Mouse (Mus musculus) kidney, adult 2 months (tissue): ENCODE measurements around the gene Arhgef16. TPM values are rescaled to one million over a fixed set of nuclear protein-coding genes. Genes with fewer than 3 reads are reported as not detected.

Source experiments
- DNase-seq: peaks from one replicate; pipeline ENCODE4 v3.0.0; 2021
- H3K27ac ChIP-seq: fragments of 200-500 bp; 2 replicates; pipeline ENCODE4 v1.5.1; 2012; ENCODE audit warnings: low read depth, low read length, control low read depth, inconsistent platforms; ENCODE audit not compliant: insufficient read depth
- H3K27me3 ChIP-seq: fragments of 200-500 bp; replicated peaks from 2 replicates; pipeline ENCODE4 v1.6.1; 2012; ENCODE audit warnings: mild to moderate bottlenecking, moderate library complexity, low read length, inconsistent platforms; ENCODE audit not compliant: control insufficient read depth, insufficient read depth
- H3K36me3 ChIP-seq: fragments of 200-500 bp; 2 replicates; pipeline ENCODE4 v1.6.1; 2012; ENCODE audit warnings: mild to moderate bottlenecking, moderate library complexity, low read length, inconsistent platforms; ENCODE audit not compliant: control insufficient read depth, insufficient read depth
- H3K4me1 ChIP-seq: fragments of 200-500 bp; 2 replicates; pipeline ENCODE4 v1.6.1; 2011; ENCODE audit warnings: low read length; ENCODE audit not compliant: control insufficient read depth, insufficient read depth
- H3K4me3 ChIP-seq: fragments of 200-500 bp; 2 replicates; pipeline ENCODE4 v1.5.1; 2011; ENCODE audit warnings: mild to moderate bottlenecking, low read depth, low read length, control low read depth; ENCODE audit not compliant: insufficient read depth
- CTCF ChIP-seq: fragments of 200-500 bp; conservative IDR thresholded peaks from 2 replicates; pipeline ENCODE4 v1.5.1; 2011; ENCODE audit warnings: low read depth, mild to moderate bottlenecking, control low read depth, low read length, moderate library complexity, mixed read lengths; ENCODE audit not compliant: insufficient read depth, insufficient read length
- POLR2A ChIP-seq: fragments of 200-500 bp; IDR thresholded peaks from one replicate; pipeline ENCODE4 v1.6.1; 2011; ENCODE audit warnings: low read depth, low read length, control low read depth
- WGBS: fragments of 180-500 bp; shearing (Covaris S2); methylation state at CpG from one replicate; pipeline ENCODE4 v1.1.7; 2018; 5-methylcytosine and 5-hydroxymethylcytosine counted together
- polyA plus RNA-seq: library from polyadenylated mRNA; depleted of rRNA; stranded (reverse); fragments of >200 nt; gene quantifications from 2 replicates; pipeline ENCODE4 v1.2.3, GENCODE M21; 2012; rRNA removed

Gene Arhgef16
- polyA plus RNA-seq, 1 experiment, result 58.6 TPM

DNA sequence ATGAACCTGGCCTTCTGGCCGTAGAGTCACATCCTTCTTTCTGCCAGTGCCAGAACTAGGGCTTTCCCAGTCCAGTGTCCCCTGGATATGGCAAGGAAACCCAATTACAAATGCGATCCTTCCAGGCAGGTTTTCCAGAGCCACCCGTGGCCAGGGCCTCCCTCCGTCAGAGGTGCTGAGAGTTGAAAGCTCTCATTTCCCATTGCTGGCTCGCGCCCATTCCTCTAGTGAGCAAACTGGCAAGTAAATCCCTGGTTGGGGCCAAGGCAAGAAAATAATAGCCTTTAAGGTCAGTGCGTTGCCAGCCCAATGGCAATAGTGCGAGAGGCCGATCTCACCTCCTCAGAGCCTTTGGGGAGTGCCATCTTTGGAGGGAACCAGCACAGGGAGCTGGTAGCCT is 71.9 kb downstream of the Arhgef16 start:
- H3K27me3 ChIP-seq, result no peaks in the 10 kb centered on the region
- TF ChIP-seq CTCF, result no peak
- no peak for TF ChIP-seq POLR2A
- WGBS, result 94% methylated on average over 9 of the region's 9 CpGs
- no peak overlapping the region for H3K4me3 ChIP-seq
- H3K27ac ChIP-seq, result no peak overlapping the region
- no peak for DNase-seq
- no peaks in the 10 kb centered on the region for H3K4me1 ChIP-seq
- no peaks in the 10 kb centered on the region for H3K36me3 ChIP-seq

Other genes with a start within 250 kb of the Arhgef16 start
- 0.03 TPM in 2 replicates for gene Trp73, start 161.5 kb downstream of the Arhgef16 start, polyA plus RNA-seq
- 18.4 and 18.7 TPM in 2 replicates for gene Wrap73, start 159.3 kb downstream of the Arhgef16 start, polyA plus RNA-seq
- gene Tprgl, start 141.0 kb downstream of the Arhgef16 start, polyA plus RNA-seq, result 173 and 177 TPM in 2 replicates
- gene Megf6, start 130.9 kb downstream of the Arhgef16 start, polyA plus RNA-seq, result 0.55 and 1.2 TPM in 2 replicates
- not detected in 2 replicates for gene B230104I21Rik, start 34.5 kb upstream of the Arhgef16 start, polyA plus RNA-seq